Mouse (Mus musculus) forebrain, postnatal 0 days (tissue): ENCODE measurements around the gene Man2a2. TPM values are rescaled to one million over a fixed set of nuclear protein-coding genes. Genes with fewer than 3 reads are reported as not detected.

Experiments used
- ATAC-seq: fragments of 200-750 bp; cut with Nextera tagmentation; 2 replicates; pipeline ENCODE4 v1.8.0; 2017; ENCODE audit warnings: mild to moderate bottlenecking, moderate library complexity
- DNase-seq: peaks from one replicate; pipeline ENCODE4 v3.0.0-alpha.2; 2015
- H3K27ac ChIP-seq: fragments of 300-500 bp; sonication (generic); 2 replicates; pipeline ENCODE4 v1.5.1; 2014; ENCODE audit warnings: low read depth, mild to moderate bottlenecking, antibody characterized with exemption, low read length, moderate library complexity, mixed read lengths
- H3K27me3 ChIP-seq: fragments of 300-500 bp; sonication (generic); 2 replicates; pipeline ENCODE4 v1.6.1; 2014; ENCODE audit warnings: mild to moderate bottlenecking, low read length, mixed read lengths; ENCODE audit not compliant: insufficient read depth
- H3K36me3 ChIP-seq: fragments of 300-500 bp; sonication (generic); 2 replicates; pipeline ENCODE4 v1.6.1; 2014; ENCODE audit warnings: mild to moderate bottlenecking, moderate library complexity; ENCODE audit not compliant: insufficient read depth
- H3K4me1 ChIP-seq: fragments of 300-500 bp; sonication (generic); 2 replicates; pipeline ENCODE4 v1.6.1; 2014; ENCODE audit warnings: antibody characterized with exemption; ENCODE audit not compliant: insufficient read depth
- H3K4me2 ChIP-seq: fragments of 300-500 bp; sonication (generic); 2 replicates; pipeline ENCODE4 v1.6.1; 2014; ENCODE audit warnings: low read depth, mild to moderate bottlenecking, moderate library complexity
- H3K4me3 ChIP-seq: fragments of 300-500 bp; sonication (generic); 2 replicates; pipeline ENCODE4 v1.5.1; 2014; ENCODE audit warnings: low read depth, low read length, mixed read lengths
- H3K9ac ChIP-seq: fragments of 300-500 bp; sonication (generic); 2 replicates; pipeline ENCODE4 v1.6.1; 2014; ENCODE audit warnings: mild to moderate bottlenecking
- H3K9me3 ChIP-seq: fragments of 300-500 bp; sonication (generic); 2 replicates; pipeline ENCODE4 v1.6.1; 2016; ENCODE audit warnings: low read length
- CTCF ChIP-seq: sonication (generic); IDR thresholded peaks from 2 replicates; pipeline ENCODE4 v1.5.1; 2016; ENCODE audit warnings: antibody characterized with exemption, control low read depth, low read depth
- WGBS: fragments of 180-500 bp; shearing (Covaris S2); extraction: QIAGEN DNeasy Blood & Tissue Kit; methylation state at CpG from one replicate; pipeline ENCODE4 v1.1.7; 2014; 5-methylcytosine and 5-hydroxymethylcytosine counted together
- polyA plus RNA-seq: library from polyadenylated mRNA; unstranded; fragments of >200 nt; fragmentation: Nextera tagmentation; extraction: Ambion mirVana; gene quantifications from 2 replicates; pipeline ENCODE4 v1.2.1, GENCODE M21; 2015
- total RNA-seq: library from RNA; depleted of rRNA; stranded (reverse); fragments of >200 nt; gene quantifications from 2 replicates; pipeline ENCODE4 v1.2.3, GENCODE M21; 2014

Man2a2 gene
- total and polyA plus RNA-seq, 2 experiments from 2014 or later: 12.0 to 54.8 TPM

DNA sequence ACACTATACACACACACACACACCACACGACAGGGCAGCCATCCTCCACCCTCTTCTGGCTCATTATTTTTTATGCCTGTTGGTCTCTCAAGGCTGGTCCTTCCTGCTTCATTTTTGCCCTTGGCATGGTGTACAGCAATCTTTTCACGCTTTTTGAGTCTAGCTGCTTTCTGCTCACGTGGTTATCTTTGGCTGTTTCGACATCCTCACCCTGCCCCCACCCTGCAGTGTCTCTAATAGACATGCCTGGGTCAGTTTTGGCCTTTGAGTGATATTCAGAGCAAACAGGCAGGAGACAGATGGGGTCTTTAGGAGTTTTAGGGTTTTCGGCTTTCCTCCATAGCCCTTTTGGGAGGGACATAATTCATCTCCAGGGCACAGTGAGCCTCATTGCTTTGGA is 24.3 kb downstream of the Man2a2 start:
- no peak overlapping the region for H3K9ac ChIP-seq
- no peak overlapping the region for H3K4me2 ChIP-seq
- no peak for ATAC-seq
- H3K4me3 ChIP-seq: no peak overlapping the region
- H3K36me3 ChIP-seq: peaks cover 21% of the 10 kb centered on the region
- no peak overlapping the region for H3K27ac ChIP-seq
- no peaks in the 10 kb centered on the region for H3K9me3 ChIP-seq
- H3K4me1 ChIP-seq: peaks cover 5% of the 10 kb centered on the region
- WGBS: 91% methylated on average over 5 of the region's 5 CpGs
- TF ChIP-seq CTCF: no peak
- H3K27me3 ChIP-seq: no peaks in the 10 kb centered on the region
- DNase-seq: no peak

DNA sequence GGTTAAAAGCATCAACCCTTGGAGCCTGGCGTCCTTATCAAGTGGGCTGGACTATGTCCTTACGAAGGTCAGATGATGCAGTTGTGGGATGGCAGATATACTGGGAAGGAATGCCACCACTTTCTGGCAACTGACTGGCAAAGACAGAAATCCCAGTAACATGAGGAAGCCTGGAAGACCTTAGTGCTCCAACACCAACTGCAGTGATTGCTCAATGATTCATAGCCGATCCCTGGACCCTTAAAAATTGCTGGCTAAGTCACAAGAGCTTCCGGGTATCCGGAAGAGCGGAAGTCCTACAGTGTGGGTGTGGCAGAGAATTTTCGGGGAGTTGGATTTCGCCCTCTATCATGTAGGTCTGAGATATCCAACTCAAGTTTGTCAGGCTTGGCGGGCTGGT is 25.0 kb downstream of the Man2a2 start:
- TF ChIP-seq CTCF: no peak
- Histone ChIP-seq H3K27me3 (no peaks in the 10 kb centered on the region), H3K4me3 (no peak overlapping the region), H3K27ac (no peak overlapping the region), H3K9me3 (no peaks in the 10 kb centered on the region), H3K9ac (no peak overlapping the region), H3K4me1 (peaks cover 5% of the 10 kb centered on the region), H3K4me2 (no peak overlapping the region), H3K36me3 (peaks cover 15% of the 10 kb centered on the region)
- 98% methylated on average over 9 of the region's 9 CpGs for WGBS
- no peak for DNase-seq
- ATAC-seq: no peak

DNA sequence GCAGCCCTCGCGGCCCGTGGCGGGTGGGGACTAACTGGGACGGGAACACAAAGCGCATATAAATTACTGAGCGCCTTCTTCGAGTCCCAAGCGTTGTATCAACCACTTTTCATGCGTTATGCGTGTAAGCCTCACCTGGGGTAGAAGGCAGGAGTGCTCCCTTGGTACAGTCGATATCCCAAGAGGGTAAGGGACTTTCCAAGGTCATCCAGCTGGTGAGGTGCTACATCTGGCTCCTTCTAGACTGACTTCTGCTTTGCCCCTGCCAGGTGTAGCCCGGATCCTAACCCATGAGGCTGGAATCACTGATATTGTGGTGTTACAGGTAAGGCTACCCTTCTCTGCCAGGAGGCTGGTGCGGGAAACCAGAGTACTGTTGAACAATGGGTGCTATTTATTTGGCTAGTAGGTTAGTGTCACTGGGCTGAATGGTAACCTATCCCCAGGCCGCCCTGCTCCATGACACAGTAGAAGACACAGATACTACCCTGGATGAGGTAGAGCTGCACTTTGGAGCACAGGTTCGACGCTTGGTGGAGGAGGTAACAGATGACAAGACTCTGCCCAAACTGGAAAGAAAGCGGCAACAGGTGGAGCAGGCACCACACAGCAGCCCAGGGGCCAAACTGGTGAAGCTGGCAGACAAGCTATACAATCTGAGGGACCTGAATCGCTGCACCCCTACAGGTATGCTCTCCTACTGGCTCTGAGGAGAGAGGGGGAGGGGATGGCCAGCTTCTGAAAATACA is 27.7 kb downstream of the Man2a2 start:
- H3K36me3 ChIP-seq: no peaks in the 10 kb centered on the region
- 27% methylated on average over 19 of the region's 19 CpGs for WGBS
- H3K4me3 ChIP-seq: peak overlapping the region; percentile 51
- peak overlapping the region; percentile 73 for H3K9ac ChIP-seq
- ATAC-seq (0 out of 2 replicates have a peak, but pooled peaks have one; percentile 2), DNase-seq (no peak)
- H3K27me3 ChIP-seq: no peaks in the 10 kb centered on the region
- peak overlapping the region; percentile 74 for H3K4me2 ChIP-seq
- peak overlapping the region; percentile 89 for H3K27ac ChIP-seq
- H3K4me1 ChIP-seq: peaks cover 12% of the 10 kb centered on the region
- H3K9me3 ChIP-seq: no peaks in the 10 kb centered on the region
- TF ChIP-seq CTCF: no peak

DNA sequence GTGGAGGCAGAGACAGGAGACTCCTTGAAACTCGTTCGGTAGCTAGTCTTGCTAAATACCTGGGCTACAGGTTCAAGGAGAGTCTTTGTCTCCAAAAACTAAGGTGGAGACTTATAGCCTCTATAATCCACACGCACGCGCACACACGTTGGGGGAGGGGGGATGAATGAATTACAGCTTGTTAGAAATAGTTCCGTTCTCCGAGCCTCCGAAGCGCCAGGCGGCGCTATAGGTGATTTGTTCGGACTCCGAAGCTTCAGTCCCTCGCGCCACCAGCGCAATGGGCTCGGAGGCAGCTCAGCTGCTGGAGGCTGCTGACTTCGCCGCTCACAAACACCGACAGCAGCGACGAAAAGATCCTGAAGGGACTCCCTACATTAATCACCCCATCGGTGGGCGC is 28.3 kb downstream of the Man2a2 start, which contains the start of gene Hddc3:
Hddc3 (plus strand) TSS at position 247 of the 400 bp plus-strand sequence.
- ATAC-seq: peak; percentile 66
- H3K9ac ChIP-seq: peak within 1 kb of the TSS; percentile 73
- H3K4me3 ChIP-seq: peak within 1 kb of the TSS; percentile 51
- no peaks in the 10 kb centered on the region for H3K9me3 ChIP-seq
- 2% methylated on average over 25 of the region's 25 CpGs for WGBS
- H3K4me2 ChIP-seq: peak within 1 kb of the TSS; percentile 74
- no peaks in the 10 kb centered on the region for H3K36me3 ChIP-seq
- H3K27me3 ChIP-seq: no peaks in the 10 kb centered on the region
- peaks cover 18% of the 10 kb centered on the region for H3K4me1 ChIP-seq
- TF ChIP-seq CTCF: peak; percentile 88
- H3K27ac ChIP-seq: peak within 1 kb of the TSS; percentile 89
- DNase-seq: peak; percentile 99

DNA sequence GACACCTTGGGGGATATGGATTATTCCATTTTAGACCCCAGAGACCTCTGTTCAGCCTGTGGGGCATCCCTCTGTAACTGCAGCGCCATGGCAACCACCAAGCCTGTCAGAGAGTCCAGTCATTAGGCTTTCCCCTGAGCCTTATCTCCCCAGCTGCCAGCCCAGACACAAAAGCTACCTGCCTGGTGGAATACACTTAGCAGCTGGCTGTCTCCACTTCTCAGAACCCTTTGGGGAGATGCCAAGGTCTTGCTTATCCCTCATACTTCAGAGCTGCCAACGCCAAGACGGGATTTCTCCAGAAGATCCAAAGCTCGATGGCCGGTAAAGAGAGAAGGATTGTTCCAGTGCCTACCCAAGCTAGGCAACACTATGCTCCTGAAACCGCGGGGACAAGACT is 29.4 kb downstream of the Man2a2 start:
- no peak for TF ChIP-seq CTCF
- Histone ChIP-seq H3K27me3 (no peaks in the 10 kb centered on the region), H3K27ac (no peak overlapping the region), H3K9me3 (no peaks in the 10 kb centered on the region), H3K9ac (no peak overlapping the region), H3K4me3 (no peak overlapping the region), H3K4me1 (peaks cover 18% of the 10 kb centered on the region), H3K4me2 (no peak overlapping the region), H3K36me3 (peaks cover 5% of the 10 kb centered on the region)
- ATAC-seq (no peak), DNase-seq (no peak)
- 68% methylated on average over 7 of the region's 7 CpGs for WGBS

DNA sequence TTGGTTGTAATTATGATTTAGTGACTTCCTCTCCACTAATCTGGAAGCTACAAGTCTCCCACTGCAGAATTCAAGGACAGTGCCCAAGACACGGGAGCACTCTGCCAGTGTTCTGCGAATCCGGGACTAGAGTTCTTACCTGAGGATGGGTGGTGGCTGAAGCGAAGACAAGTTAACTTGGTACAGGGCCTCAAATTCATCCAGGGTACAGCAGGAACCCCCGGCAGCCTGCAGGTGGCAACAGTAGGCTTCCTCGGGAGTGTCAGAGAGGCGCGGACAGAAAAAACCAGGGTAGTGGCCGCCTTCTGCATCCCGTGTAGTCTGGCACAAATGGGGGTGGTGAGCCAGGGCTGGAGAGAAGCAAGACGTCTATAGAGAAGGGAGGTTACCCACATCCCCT is 30.4 kb downstream of the Man2a2 start, which contains the start of gene Unc45a:
Unc45a (minus strand) TSS at position 213 of the 400 bp plus-strand sequence.
- Histone ChIP-seq H3K36me3 (peaks cover 15% of the 10 kb centered on the region), H3K4me1 (peaks cover 18% of the 10 kb centered on the region), H3K27me3 (no peaks in the 10 kb centered on the region), H3K9ac (peak within 1 kb of the TSS; percentile 63), H3K4me3 (peak within 1 kb of the TSS; percentile 63), H3K4me2 (peak within 1 kb of the TSS; percentile 86), H3K27ac (peak within 1 kb of the TSS; percentile 93), H3K9me3 (no peaks in the 10 kb centered on the region)
- ATAC-seq: peak; percentile 32
- DNase-seq: peak; percentile 73
- 3% methylated on average over 11 of the region's 11 CpGs for WGBS
- TF ChIP-seq CTCF: peak; percentile 68
